ENCODE assay signal across 10 mouse cellular contexts in the genomic region with DNA sequence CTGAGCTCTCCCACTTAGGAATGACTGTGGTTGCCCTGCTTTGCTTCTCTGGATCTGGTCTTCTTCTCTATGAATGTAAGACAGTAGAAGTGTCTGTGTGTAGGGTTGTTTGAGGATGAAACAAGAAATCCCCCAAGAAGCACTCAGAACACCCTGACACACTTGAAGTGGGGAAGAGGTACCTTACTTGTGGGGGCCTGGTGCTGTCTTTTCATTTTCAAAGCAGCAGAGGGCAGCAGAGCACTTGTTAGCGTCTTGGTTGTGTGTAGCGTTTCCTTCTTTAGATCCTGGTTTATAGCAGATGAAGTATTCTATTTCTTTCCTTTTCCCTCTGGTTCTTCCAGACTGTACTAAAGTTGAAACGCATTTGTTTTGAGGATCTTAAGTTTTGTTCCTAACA. TPM values are rescaled to one million over a fixed set of nuclear protein-coding genes. Genes with fewer than 3 reads are reported as not detected.
DNase-seq lines count a peak whose midpoint lies in the region; ATAC-seq and TF ChIP-seq lines count a peak whose summit lies in the region.
"Had no signal": no experiment of that assay in that cellular context is flagged by ENCODE, and none has a peak within 500 bp of the region (broad histone marks: within the 10 kb centered on the region; RNA-seq: fewer than 3 reads in every experiment).

No protein-coding gene starts in this region.

- H3K27ac ChIP-seq in heart, embryonic 11.5 days (ENCODE audit: low read depth, low read length), result no peak overlapping the region
- H3K27ac ChIP-seq in ES-Bruce4 (ENCODE audit: insufficient read depth, low read length), result no peak overlapping the region
- no peak overlapping the region for H3K27ac ChIP-seq in midbrain, embryonic 14.5 days (replicated peaks; ENCODE audit: low read depth, low read length)
- H3K27ac ChIP-seq: embryonic facial prominence, embryonic 12.5 days; liver, embryonic 15.5 days had no signal

- peak; percentile 41 to 68 for DNase-seq in heart, postnatal 10 days
- peak; percentile 43 for DNase-seq in cerebellum, adult 8-10 months
- peak; percentile 51 to 67 for DNase-seq in frontal cortex, postnatal 36 days (ENCODE audit: low spot score in 2 of 2)
- DNase-seq in layer of hippocampus, postnatal 36 days, result peak; percentile 19 to 41
- peak; percentile 87 for DNase-seq in midbrain, embryonic 14.5 days
- peak; percentile 34 to 35 for DNase-seq in thymus, postnatal 36 days

- H3K4me2 ChIP-seq in heart, embryonic 11.5 days, result no peak overlapping the region
- no peak overlapping the region for H3K4me2 ChIP-seq in midbrain, embryonic 14.5 days (ENCODE audit: low read length)
- H3K4me2 ChIP-seq: embryonic facial prominence, embryonic 12.5 days; liver, embryonic 15.5 days had no signal

- H3K4me1 ChIP-seq in heart, embryonic 11.5 days (ENCODE audit: control insufficient read depth, insufficient read depth, low read length), result no peaks in the 10 kb centered on the region
- H3K4me1 ChIP-seq in ES-Bruce4 (ENCODE audit: control insufficient read depth, insufficient read depth, low read length), result peaks cover 7% of the 10 kb centered on the region
- H3K4me1 ChIP-seq in midbrain, embryonic 14.5 days (ENCODE audit: control insufficient read depth, insufficient read depth, low read length), result no peaks in the 10 kb centered on the region

- ATAC-seq in heart, embryonic 11.5 days (replicated peaks; ENCODE audit: insufficient number of reproducible peaks, low FRiP score, low TSS enrichment), result no peak
- no peak for ATAC-seq in midbrain, embryonic 14.5 days (ENCODE audit: low FRiP score, low TSS enrichment)

- no peak overlapping the region for H3K4me3 ChIP-seq in heart, embryonic 11.5 days (ENCODE audit: low read depth, low read length)
- H3K4me3 ChIP-seq in ES-Bruce4 (ENCODE audit: low read depth, low read length), result no peak overlapping the region
- H3K4me3 ChIP-seq in midbrain, embryonic 14.5 days (replicated peaks; ENCODE audit: low read depth, low read length), result no peak overlapping the region
- H3K4me3 ChIP-seq: embryonic facial prominence, embryonic 12.5 days; liver, embryonic 15.5 days had no signal

- no peak overlapping the region for H3K9ac ChIP-seq in heart, embryonic 11.5 days (ENCODE audit: low read depth, low read length)
- H3K9ac ChIP-seq in ES-Bruce4 (ENCODE audit: low read depth, poor library complexity, severe bottlenecking), result no peak overlapping the region
- no peak overlapping the region for H3K9ac ChIP-seq in midbrain, embryonic 14.5 days (replicated peaks; ENCODE audit: low read length)
- H3K9ac ChIP-seq: embryonic facial prominence, embryonic 12.5 days; liver, embryonic 15.5 days had no signal

- H3K27me3 ChIP-seq in heart, embryonic 11.5 days (ENCODE audit: control insufficient read depth, insufficient read depth, low read length), result no peaks in the 10 kb centered on the region
- H3K27me3 ChIP-seq in ES-Bruce4 (ENCODE audit: control insufficient read depth, insufficient read depth, low read length, poor library complexity, severe bottlenecking), result no peaks in the 10 kb centered on the region
- H3K27me3 ChIP-seq in midbrain, embryonic 14.5 days (ENCODE audit: control insufficient read depth, insufficient read depth, low read length), result no peaks in the 10 kb centered on the region
- H3K27me3 ChIP-seq: embryonic facial prominence, embryonic 12.5 days; liver, embryonic 15.5 days had no signal

- TF ChIP-seq CTCF in ES-Bruce4 (IDR thresholded peaks at IDR 0.05; ENCODE audit: low read depth, low read length), result peak; percentile 30

- no peaks in the 10 kb centered on the region for H3K9me3 ChIP-seq in heart, embryonic 11.5 days (replicated peaks; ENCODE audit: control insufficient read depth, low read length)
- no peaks in the 10 kb centered on the region for H3K9me3 ChIP-seq in ES-Bruce4 (replicated peaks; ENCODE audit: control insufficient read depth, insufficient read depth, low read length, poor library complexity, severe bottlenecking)
- H3K9me3 ChIP-seq in midbrain, embryonic 14.5 days (ENCODE audit: control insufficient read depth, low read length), result no peaks in the 10 kb centered on the region
- H3K9me3 ChIP-seq: embryonic facial prominence, embryonic 12.5 days; liver, embryonic 15.5 days had no signal

- H3K36me3 ChIP-seq in heart, embryonic 11.5 days (ENCODE audit: control insufficient read depth, insufficient read depth, low read length), result peaks cover 25% of the 10 kb centered on the region
- peaks cover 47% of the 10 kb centered on the region for H3K36me3 ChIP-seq in ES-Bruce4 (ENCODE audit: control insufficient read depth, insufficient read depth, low read length, poor library complexity, severe bottlenecking)
- H3K36me3 ChIP-seq in midbrain, embryonic 14.5 days (ENCODE audit: control insufficient read depth, insufficient read depth, low read length), result peaks cover 74% of the 10 kb centered on the region

- TF ChIP-seq EP300 in ES-Bruce4 (IDR thresholded peaks at IDR 0.05; ENCODE audit: insufficient read depth, low read depth, low read length), result no peak

- intact Hi-C loops in heart, postnatal 10 days (cut with DNase I), result no loop called here

- no peak for TF ChIP-seq POLR2A in ES-Bruce4 (IDR thresholded peaks at IDR 0.05; ENCODE audit: insufficient read depth, low read length)

- 27% methylated on average over 3 of the region's 3 CpGs for WGBS in heart, embryonic 11.5 days (ENCODE audit: insufficient replicate concordance)
- 25% methylated on average over 3 of the region's 3 CpGs for WGBS in midbrain, embryonic 14.5 days

RNA-seq across cellular contexts. Expression of a gene that starts 8.2 kb away (rescaled TPM):
- total RNA-seq in heart, postnatal 10 days (2021), result under 1 TPM; 0.17 to 0.42 TPM
- 0.17 and 0.21 TPM in 2 replicates for polyA plus RNA-seq in heart, embryonic 11.5 days (2014; fragmentation: Nextera tagmentation; extraction: Ambion mirVana)
- 0.37 TPM in 1 of 2 replicates, not detected in the other for polyA plus RNA-seq in ES-Bruce4 (2011; ENCODE audit: insufficient read depth, insufficient read length, low read depth, missing spikeins)
- 1 to 10 TPM in 1 of 2 experiments, under 1 TPM in 1; 0.75 to 1.0 TPM for total RNA-seq in layer of hippocampus, postnatal 36 days (2021)
- polyA plus RNA-seq in midbrain, embryonic 14.5 days (2014; fragmentation: Nextera tagmentation; extraction: Ambion mirVana), result 0.33 and 0.53 TPM in 2 replicates

RNA-seq across cellular contexts. Expression of a gene that starts 8.7 kb away (rescaled TPM):
- total RNA-seq in heart, postnatal 10 days (2021), result 100 to 1,000 TPM; 106 to 108 TPM
- 202 and 214 TPM in 2 replicates for polyA plus RNA-seq in heart, embryonic 11.5 days (2014; fragmentation: Nextera tagmentation; extraction: Ambion mirVana)
- 214 and 249 TPM in 2 replicates for polyA plus RNA-seq in ES-Bruce4 (2011; ENCODE audit: insufficient read depth, insufficient read length, low read depth, missing spikeins)
- total RNA-seq in layer of hippocampus, postnatal 36 days (2021), result 100 to 1,000 TPM; 131 to 136 TPM
- polyA plus RNA-seq in midbrain, embryonic 14.5 days (2014; fragmentation: Nextera tagmentation; extraction: Ambion mirVana), result 167 and 194 TPM in 2 replicates

RNA-seq across cellular contexts. Expression of a gene that starts 59.8 kb away (rescaled TPM):
- total RNA-seq in heart, postnatal 10 days (2021), result not detected
- polyA plus RNA-seq in heart, embryonic 11.5 days (2014; fragmentation: Nextera tagmentation; extraction: Ambion mirVana), result not detected in 2 replicates
- polyA plus RNA-seq in ES-Bruce4 (2011; ENCODE audit: insufficient read depth, insufficient read length, low read depth, missing spikeins), result not detected in 2 replicates
- not detected for total RNA-seq in layer of hippocampus, postnatal 36 days (2021)
- polyA plus RNA-seq in midbrain, embryonic 14.5 days (2014; fragmentation: Nextera tagmentation; extraction: Ambion mirVana), result 2.3 and 2.4 TPM in 2 replicates

Comparison
In these comparisons a context has a peak if more than half of its experiments do, and no peak if none do; other contexts are left out.
1. DNase-seq: peak in every context shown above with its lines; median percentile 87 in midbrain, embryonic 14.5 days; 59 in frontal cortex, postnatal 36 days; 54 in heart, postnatal 10 days; 43 in cerebellum, adult 8-10 months; 34 in thymus, postnatal 36 days; 30 in layer of hippocampus, postnatal 36 days.